Mouse (Mus musculus) B cell, adult 62 days (primary cell): ENCODE measurements around the gene Cdh4. TPM values are rescaled to one million over a fixed set of nuclear protein-coding genes. Genes with fewer than 3 reads are reported as not detected.

Source experiments
- total RNA-seq: library from RNA; stranded (reverse); gene quantifications from 4 replicates; pipeline ENCODE4 v1.2.4, GENCODE M21; 2023

The Cdh4 gene
- not detected in 4 replicates for total RNA-seq

GRCm38 (mm10) chr2:179442191-179442540 lies at the start of gene Cdh4:
Gene Cdh4 (plus strand): TSS chr2:179442431.

